Mouse (Mus musculus) CD8-positive naive resting alpha-beta T cell, adult 57 days (primary cell): ENCODE data around the gene Crtc3. TPM values are rescaled to one million over a fixed set of nuclear protein-coding genes. Genes with fewer than 3 reads are reported as not detected.

Source experiments
- total RNA-seq: library from RNA; stranded (reverse); gene quantifications from one replicate; pipeline ENCODE4 v1.2.4, GENCODE M21; 2023

The Crtc3 gene
- total RNA-seq, result 54.7 TPM

GRCm38 (mm10) chr7:80688556-80689220 lies at the start of gene Crtc3:
TSS of gene Crtc3 (minus strand) at chr7:80688877.

Other genes with a start within 250 kb of the Crtc3 start
- 16.4 TPM for gene Blm, start 153.8 kb downstream of the Crtc3 start, total RNA-seq
- 257 TPM for gene Iqgap1, start 137.1 kb upstream of the Crtc3 start, total RNA-seq
- 12.2 TPM for gene Zscan2, start 172.0 kb upstream of the Crtc3 start, total RNA-seq
- gene Wdr73, start 212.4 kb upstream of the Crtc3 start, total RNA-seq, result 22.0 TPM
- gene Nmb, start 216.2 kb upstream of the Crtc3 start, total RNA-seq, result 17.8 TPM